Mouse (Mus musculus) cerebellum, postnatal 36 days (tissue): ENCODE results near the gene Ptprg.
A peak's percentile ranks its signal among the peaks of the same experiment; 100 is the strongest.

Experiments used
- DNase-seq, 2 experiments: peaks; one replicate each; pipeline ENCODE4 v3.0.0; 2021 to 2022; ENCODE audit warnings: mixed read lengths in 2 of 2

Gene Ptprg

GRCm38 (mm10) chr14:12105593-12105992 lies 552.3 kb downstream of the Ptprg start:
- no peak for DNase-seq

- no peak for DNase-seq
These were observed 554.1 kb downstream of the Ptprg start for GRCm38 (mm10) chr14:12107459-12107858.

GRCm38 (mm10) chr14:12107991-12108390 lies 554.7 kb downstream of the Ptprg start:
- DNase-seq, result no peak

GRCm38 (mm10) chr14:12112548-12113011 lies 559.2 kb downstream of the Ptprg start:
- peak; percentile 29 to 37 for DNase-seq

- no peak for DNase-seq
These were observed 560.0 kb downstream of the Ptprg start for GRCm38 (mm10) chr14:12113326-12113725.

- DNase-seq, result no peak
These were observed 560.7 kb downstream of the Ptprg start for GRCm38 (mm10) chr14:12114016-12114415.

- DNase-seq, result no peak
These were observed 565.9 kb downstream of the Ptprg start for GRCm38 (mm10) chr14:12119260-12119659.

GRCm38 (mm10) chr14:12121906-12122305 lies 568.6 kb downstream of the Ptprg start:
- DNase-seq, result no peak

- no peak for DNase-seq
These were observed 571.4 kb downstream of the Ptprg start for GRCm38 (mm10) chr14:12124682-12125081.

- no peak for DNase-seq
These were observed 574.6 kb downstream of the Ptprg start for GRCm38 (mm10) chr14:12127951-12128350.

- no peak for DNase-seq
These were observed 578.8 kb downstream of the Ptprg start for GRCm38 (mm10) chr14:12132046-12132615.

- DNase-seq, result no peak
These were observed 579.8 kb downstream of the Ptprg start for GRCm38 (mm10) chr14:12133163-12133562.

GRCm38 (mm10) chr14:12134504-12134903 lies 581.2 kb downstream of the Ptprg start:
- DNase-seq, result no peak

GRCm38 (mm10) chr14:12136536-12136935 lies 583.2 kb downstream of the Ptprg start:
- no peak for DNase-seq

GRCm38 (mm10) chr14:12139643-12140481 lies 586.5 kb downstream of the Ptprg start:
- DNase-seq, result peak; percentile 16 to 54

GRCm38 (mm10) chr14:12143941-12144485 lies 590.7 kb downstream of the Ptprg start:
- no peak for DNase-seq

GRCm38 (mm10) chr14:12145919-12146318 lies 592.6 kb downstream of the Ptprg start:
- no peak for DNase-seq

GRCm38 (mm10) chr14:12149529-12149928 lies 596.2 kb downstream of the Ptprg start:
- no peak for DNase-seq

GRCm38 (mm10) chr14:12151927-12152326 lies 598.6 kb downstream of the Ptprg start:
- DNase-seq, result peak; percentile 57 to 75

- no peak for DNase-seq
These were observed 599.4 kb downstream of the Ptprg start for GRCm38 (mm10) chr14:12152748-12153147.

GRCm38 (mm10) chr14:12153599-12153998 lies 600.3 kb downstream of the Ptprg start:
- no peak for DNase-seq

GRCm38 (mm10) chr14:12161738-12162310 lies 608.5 kb downstream of the Ptprg start:
- DNase-seq, result no peak

GRCm38 (mm10) chr14:12162331-12162854 lies 609.1 kb downstream of the Ptprg start:
- DNase-seq, result no peak
